ENCODE assay signal across 24 mouse cellular contexts in the genomic region with DNA sequence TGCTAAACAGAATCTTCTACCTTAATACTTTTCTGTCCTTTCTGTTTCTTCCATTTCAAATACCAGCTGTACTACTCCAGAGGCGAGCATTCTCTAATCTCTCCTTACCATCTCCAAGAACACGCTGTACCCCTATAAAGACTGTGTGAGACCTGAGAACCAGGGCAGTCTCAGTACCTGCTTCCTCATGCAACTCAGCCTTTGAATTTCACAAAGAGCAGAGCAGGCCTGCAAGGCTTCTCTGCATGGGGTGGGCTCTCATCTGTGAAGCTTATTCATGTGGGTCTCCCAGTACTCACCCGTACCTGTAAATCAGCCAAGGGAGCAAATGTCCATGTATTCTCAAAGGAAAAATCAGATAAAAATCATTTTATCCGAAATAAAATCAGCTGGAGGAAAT.
DNase-seq lines count a peak whose midpoint lies in the region; ATAC-seq and TF ChIP-seq lines count a peak whose summit lies in the region.
"Had no signal": no experiment of that assay in that cellular context is flagged by ENCODE, and none has a peak within 500 bp of the region (broad histone marks: within the 10 kb centered on the region; RNA-seq: fewer than 3 reads in every experiment).

No protein-coding gene starts in this region.

- no peak for TF ChIP-seq CTCF in kidney, postnatal 0 days (IDR thresholded peaks at IDR 0.05; ENCODE audit: low read depth)

- H3K36me3 ChIP-seq in kidney, embryonic 14.5 days (ENCODE audit: control insufficient read depth, insufficient read depth, low read length), result no peaks in the 10 kb centered on the region
- no peaks in the 10 kb centered on the region for H3K36me3 ChIP-seq in kidney, postnatal 0 days (ENCODE audit: insufficient read depth, low read length)
- H3K36me3 ChIP-seq: forebrain, embryonic 10.5 days; heart, embryonic 10.5 days; heart, embryonic 13.5 days had no signal

- H3K4me2 ChIP-seq in kidney, embryonic 14.5 days (replicated peaks; ENCODE audit: low read depth, low read length), result no peak overlapping the region
- no peak overlapping the region for H3K4me2 ChIP-seq in kidney, postnatal 0 days (ENCODE audit: low read length)
- H3K4me2 ChIP-seq: forebrain, embryonic 13.5 days; heart, embryonic 13.5 days; hindbrain, embryonic 14.5 days had no signal

- H3K4me1 ChIP-seq in kidney, embryonic 14.5 days (ENCODE audit: control insufficient read depth, insufficient read depth, low read length), result 0 out of 2 replicates have a peak, but pooled peaks cover 7% of the 10 kb centered on the region
- H3K4me1 ChIP-seq in kidney, postnatal 0 days (replicated peaks; ENCODE audit: insufficient read depth, low read length), result no peaks in the 10 kb centered on the region
- H3K4me1 ChIP-seq: forebrain, embryonic 13.5 days; heart, embryonic 10.5 days; heart, embryonic 13.5 days had no signal

- no peak overlapping the region for H3K4me3 ChIP-seq in kidney, embryonic 14.5 days (ENCODE audit: low read length)
- H3K4me3 ChIP-seq in kidney, postnatal 0 days (replicated peaks; ENCODE audit: low read depth, low read length), result no peak overlapping the region
- H3K4me3 ChIP-seq: forebrain, embryonic 10.5 days; forebrain, embryonic 13.5 days; heart, adult 2 months; heart, embryonic 10.5 days; heart, embryonic 13.5 days had no signal

- DNase-seq in kidney, postnatal 36 days, result no peak
- peak; percentile 20 for DNase-seq in kidney, postnatal 0 days (ENCODE audit: low spot score)
- no peak for DNase-seq in kidney, postnatal 14 days
- peak; percentile 15 for DNase-seq in testis, postnatal 14 days (ENCODE audit: low spot score)
- no peak for DNase-seq in testis, postnatal 10 days (ENCODE audit: low spot score)
- DNase-seq: adrenal gland, adult 8-10 months; adrenal gland, postnatal 25 days; cerebellum, adult 18-20 months; cerebellum, adult 9-10 months; cerebellum, postnatal 14 days; forebrain, postnatal 0 days; gastrocnemius, postnatal 36 days; heart, adult 2 months; heart, postnatal 14 days; heart, postnatal 4 days had no signal

- no peak overlapping the region for H3K9ac ChIP-seq in kidney, embryonic 14.5 days (ENCODE audit: low read depth, low read length)
- no peak overlapping the region for H3K9ac ChIP-seq in kidney, postnatal 0 days (ENCODE audit: low read depth, low read length)
- H3K9ac ChIP-seq: forebrain, embryonic 13.5 days; forebrain, postnatal 0 days; heart, embryonic 13.5 days; hindbrain, embryonic 14.5 days had no signal

- H3K9me3 ChIP-seq in kidney, embryonic 14.5 days (ENCODE audit: control insufficient read depth, low read length), result no peaks in the 10 kb centered on the region
- H3K9me3 ChIP-seq in kidney, postnatal 0 days (replicated peaks; ENCODE audit: low read length), result no peaks in the 10 kb centered on the region
- H3K9me3 ChIP-seq: forebrain, embryonic 10.5 days; forebrain, embryonic 13.5 days; heart, embryonic 10.5 days; heart, embryonic 13.5 days had no signal

- WGBS in kidney, embryonic 14.5 days, result 49% methylated on average over 4 of the region's 4 CpGs
- 54% methylated on average over 4 of the region's 4 CpGs for WGBS in kidney, postnatal 0 days

- no peak overlapping the region; the same call in 1 of the 2 replicates for H3K27ac ChIP-seq in kidney, embryonic 14.5 days (ENCODE audit: low read depth, low read length)
- 0 out of 2 replicates have a peak overlapping the region, but pooled peaks have one; percentile 25 for H3K27ac ChIP-seq in kidney, postnatal 0 days
- H3K27ac ChIP-seq: forebrain, embryonic 10.5 days; forebrain, embryonic 13.5 days; heart, adult 2 months; heart, embryonic 10.5 days; heart, embryonic 13.5 days; hindbrain, embryonic 14.5 days; hindbrain, postnatal 0 days had no signal

- no peaks in the 10 kb centered on the region for H3K27me3 ChIP-seq in kidney, embryonic 14.5 days (ENCODE audit: control insufficient read depth, insufficient read depth, low read length)
- no peaks in the 10 kb centered on the region for H3K27me3 ChIP-seq in kidney, postnatal 0 days (ENCODE audit: insufficient read depth, low read length)
- H3K27me3 ChIP-seq: forebrain, embryonic 13.5 days; heart, embryonic 13.5 days had no signal

- peak; percentile 57 for ATAC-seq in kidney, embryonic 14.5 days (ENCODE audit: low FRiP score, low TSS enrichment)
- peak; percentile 57; the same call in 1 of the 2 replicates for ATAC-seq in kidney, postnatal 0 days (replicated peaks; ENCODE audit: low FRiP score, low read depth)
- ATAC-seq in CD4-positive, CD25-positive, alpha-beta regulatory T cell, adult 4 months, result no peak
- ATAC-seq: activated CD4-positive, CD25-positive, alpha-beta regulatory T cell, adult 4 months; forebrain, embryonic 13.5 days; forebrain, postnatal 0 days; hindbrain, postnatal 0 days had no signal

Comparison
In these comparisons a context has a peak if more than half of its experiments do, and no peak if none do; other contexts are left out.
1. DNase-seq: peak in kidney, postnatal 0 days (single experiment) and testis, postnatal 14 days (single experiment); none in kidney, postnatal 36 days (0 of 2), kidney, postnatal 14 days (single experiment) and testis, postnatal 10 days (single experiment).